Mouse (Mus musculus) testis, adult 2 months (tissue): ENCODE data around the gene Pianp. TPM values are rescaled to one million over a fixed set of nuclear protein-coding genes. Genes with fewer than 3 reads are reported as not detected.
"Not testable (repeated sequence)": the region's sequence is repeated elsewhere in the genome, so short reads cannot be mapped to it uniquely, and the experiment has no call there.

Experiments used
- H3K27ac ChIP-seq: fragments of 200-500 bp; 2 replicates; pipeline ENCODE4 v1.5.1; 2012; ENCODE audit warnings: low read depth, low read length; ENCODE audit not compliant: control insufficient read depth, insufficient read depth
- H3K27me3 ChIP-seq: fragments of 200-500 bp; 2 replicates; pipeline ENCODE4 v1.6.1; 2012; ENCODE audit warnings: mild to moderate bottlenecking, low read length, moderate library complexity; ENCODE audit not compliant: control insufficient read depth, insufficient read depth
- H3K36me3 ChIP-seq: fragments of 200-500 bp; 2 replicates; pipeline ENCODE4 v1.6.1; 2012; ENCODE audit warnings: mild to moderate bottlenecking, low read length; ENCODE audit not compliant: control insufficient read depth, insufficient read depth
- H3K4me1 ChIP-seq: fragments of 200-500 bp; 2 replicates; pipeline ENCODE4 v1.6.1; 2012; ENCODE audit warnings: low read length; ENCODE audit not compliant: control insufficient read depth, insufficient read depth
- H3K4me3 ChIP-seq: fragments of 200-500 bp; 2 replicates; pipeline ENCODE4 v1.5.1; 2012; ENCODE audit warnings: low read depth, mild to moderate bottlenecking, low read length, moderate library complexity, mixed read lengths; ENCODE audit not compliant: control insufficient read depth
- CTCF ChIP-seq: fragments of 200-500 bp; IDR thresholded peaks from 2 replicates; pipeline ENCODE4 v1.5.1; 2012; ENCODE audit warnings: low read depth, mild to moderate bottlenecking, inconsistent platforms, low read length, moderate library complexity; ENCODE audit not compliant: control insufficient read depth, insufficient read depth, insufficient replicate concordance
- POLR2A ChIP-seq: fragments of 200-500 bp; IDR thresholded peaks from 2 replicates; pipeline ENCODE4 v1.6.1; 2012; ENCODE audit warnings: low read depth, mild to moderate bottlenecking, inconsistent platforms, low read length, moderate library complexity; ENCODE audit not compliant: control insufficient read depth
- polyA plus RNA-seq: library from polyadenylated mRNA; depleted of rRNA; stranded (reverse); fragments of >200 nt; gene quantifications from 2 replicates; pipeline ENCODE4 v1.2.3, GENCODE M21; 2012

The Pianp gene
- polyA plus RNA-seq, 1 experiment, result 0.38 TPM

- peak overlapping the region; percentile 76 for H3K4me3 ChIP-seq
- peaks cover 4% of the 10 kb centered on the region for H3K4me1 ChIP-seq
- H3K27me3 ChIP-seq, result no peaks in the 10 kb centered on the region
- peak; percentile 69 for TF ChIP-seq POLR2A
- no peak; the same call in 1 of the 2 replicates for TF ChIP-seq CTCF
- H3K27ac ChIP-seq, result peak overlapping the region; percentile 76
- no peaks in the 10 kb centered on the region; the same call in 1 of the 2 replicates for H3K36me3 ChIP-seq
Measured at GRCm38 (mm10) chr6:125008586-125009128, 12.2 kb downstream of the Pianp start.

- Histone ChIP-seq H3K36me3 (no peaks in the 10 kb centered on the region; the same call in 1 of the 2 replicates), H3K27ac (peak within 1 kb of the TSS; percentile 79), H3K4me3 (peak within 1 kb of the TSS; percentile 91), H3K27me3 (no peaks in the 10 kb centered on the region), H3K4me1 (peaks cover 4% of the 10 kb centered on the region)
- TF ChIP-seq CTCF, result no peak
- TF ChIP-seq POLR2A, result no peak
Measured at GRCm38 (mm10) chr6:125009129-125009180, 12.5 kb downstream of the Pianp start, which contains the start of gene Zfp384. Zfp384 (plus strand) TSS chr6:125009145.

GRCm38 (mm10) chr6:125009181-125010073 is 12.9 kb downstream of the Pianp start:
- no peaks in the 10 kb centered on the region for H3K27me3 ChIP-seq
- H3K36me3 ChIP-seq, result no peaks in the 10 kb centered on the region; the same call in 1 of the 2 replicates
- TF ChIP-seq POLR2A (peak; percentile 24; the same call in 1 of the 2 replicates), CTCF (no peak)
- peak overlapping the region; percentile 91 for H3K4me3 ChIP-seq
- H3K4me1 ChIP-seq, result peaks cover 4% of the 10 kb centered on the region
- H3K27ac ChIP-seq, result peak overlapping the region; percentile 79

GRCm38 (mm10) chr6:125017682-125018081 is 21.2 kb downstream of the Pianp start:
- H3K4me3 ChIP-seq, result no peak overlapping the region
- no peak overlapping the region for H3K27ac ChIP-seq
- no peaks in the 10 kb centered on the region for H3K36me3 ChIP-seq
- no peaks in the 10 kb centered on the region for H3K4me1 ChIP-seq
- TF ChIP-seq CTCF, result no peak
- no peak for TF ChIP-seq POLR2A
- H3K27me3 ChIP-seq, result no peaks in the 10 kb centered on the region

- H3K36me3 ChIP-seq, H3K27me3 ChIP-seq: not testable (repeated sequence)
Measured at GRCm38 (mm10) chr6:125030532-125030931, 34.0 kb downstream of the Pianp start.

GRCm38 (mm10) chr6:125031604-125032003 is 35.1 kb downstream of the Pianp start:
- Histone ChIP-seq H3K27me3 (no peaks in the 10 kb centered on the region), H3K4me1 (no peaks in the 10 kb centered on the region), H3K27ac (no peak overlapping the region), H3K4me3 (no peak overlapping the region), H3K36me3 (peaks cover 4% of the 10 kb centered on the region)
- no peak for TF ChIP-seq POLR2A
- TF ChIP-seq CTCF, result no peak

More at GRCm38 (mm10) chr6:125030532-125030931, 34.0 kb downstream of the Pianp start:
- H3K4me3 ChIP-seq, H3K27ac ChIP-seq, H3K4me1 ChIP-seq: not testable (repeated sequence)
- TF ChIP-seq CTCF, result peak; percentile 93

GRCm38 (mm10) chr6:125038666-125039065 is 42.2 kb downstream of the Pianp start:
- Histone ChIP-seq H3K27me3 (no peaks in the 10 kb centered on the region), H3K4me1 (no peaks in the 10 kb centered on the region; the same call in none of the 2 replicates), H3K4me3 (no peak overlapping the region), H3K27ac (no peak overlapping the region), H3K36me3 (no peaks in the 10 kb centered on the region; the same call in 1 of the 2 replicates)
- no peak for TF ChIP-seq CTCF
- no peak for TF ChIP-seq POLR2A
